Mouse (Mus musculus) layer of hippocampus, postnatal 25 days (tissue): ENCODE measurements around the gene Mrrf. TPM values are rescaled to one million over a fixed set of nuclear protein-coding genes. Genes with fewer than 3 reads are reported as not detected.

Source experiments
- DNase-seq, 2 experiments: peaks; one replicate each; pipeline ENCODE4 v3.0.0; 2022; ENCODE audit warnings: mixed read lengths in 2 of 2, low spot score in 1 of 2; ENCODE audit errors: extremely low spot score in 1 of 2
- total RNA-seq, 2 experiments: library from RNA; stranded (reverse); gene quantifications; 2 replicates each; pipeline ENCODE4 v1.2.3; 2021

The Mrrf gene
- total RNA-seq, 2 experiments from 2014 or later, result 16.7 to 17.0 TPM

GRCm38 (mm10) chr2:36222168-36222848, 86.1 kb downstream of the Mrrf start:
- no peak for DNase-seq

DNA sequence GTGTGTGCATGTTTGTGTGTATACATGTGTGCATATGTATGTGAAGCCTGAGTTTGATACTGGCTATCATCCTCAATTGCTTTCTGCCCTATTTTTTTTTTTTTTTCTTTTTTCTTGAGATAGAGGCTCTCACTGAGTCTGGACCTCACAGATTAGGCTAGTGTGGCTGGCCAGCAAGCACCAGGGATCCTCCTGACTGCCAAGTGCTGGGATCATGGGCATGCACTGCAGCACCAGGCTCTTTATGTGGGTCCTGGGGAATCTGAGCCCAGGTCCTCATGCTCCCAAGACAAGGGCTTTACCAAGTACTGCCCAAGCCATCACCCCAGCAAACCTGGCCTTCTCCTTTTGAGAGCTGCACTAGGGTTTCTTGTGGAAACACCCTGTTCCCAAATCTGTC, 87.2 kb downstream of the Mrrf start:
- DNase-seq, result no peak

GRCm38 (mm10) chr2:36224153-36224552, 88.0 kb downstream of the Mrrf start:
- DNase-seq, result no peak

DNA sequence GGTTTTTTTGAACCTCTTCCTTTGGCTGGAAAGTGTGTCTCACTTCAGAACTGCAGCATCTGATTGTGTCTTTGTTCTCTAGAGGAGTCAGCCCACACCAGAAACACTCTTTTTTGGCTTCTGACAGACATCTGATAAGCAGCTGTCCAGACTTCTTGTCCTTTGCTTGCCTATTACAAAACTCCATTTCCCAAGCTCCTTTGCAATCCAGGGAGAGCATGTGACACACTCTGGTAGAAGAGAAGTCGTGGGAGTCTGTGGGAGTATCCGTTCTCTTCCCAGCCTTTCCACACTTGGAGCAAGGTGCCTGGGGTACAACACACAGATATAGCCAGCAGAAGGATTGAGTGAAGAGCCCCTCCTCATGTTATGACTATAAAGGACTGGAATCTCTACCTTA, 88.4 kb downstream of the Mrrf start:
- DNase-seq, result no peak

DNA sequence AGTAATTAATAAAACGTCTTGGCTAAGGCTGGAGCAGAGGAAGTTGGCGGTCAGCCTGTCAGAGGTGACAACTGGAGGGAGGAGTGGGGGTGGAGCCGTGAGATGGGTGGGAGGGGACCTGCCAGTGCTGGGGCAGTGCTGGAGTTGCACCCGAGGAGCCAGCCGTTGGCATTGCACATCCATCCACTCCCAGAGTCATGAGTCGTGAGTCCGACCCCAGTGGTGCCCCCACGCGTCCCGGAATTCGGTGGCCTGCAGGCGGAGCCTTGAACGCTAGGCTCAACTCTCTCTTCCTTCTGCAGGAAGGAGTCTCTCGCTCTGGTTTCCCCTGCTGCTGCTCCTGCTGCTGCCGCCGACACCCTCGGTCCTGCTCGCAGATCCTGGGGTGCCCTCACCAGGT, 94.2 kb downstream of the Mrrf start, which contains the start of gene Ptgs1:
Gene Ptgs1 (plus strand): TSS at position 61 of the 400 bp plus-strand sequence.
- peak in 1 of 2 experiments; percentile 28 for DNase-seq

- no peak for DNase-seq
Observed at GRCm38 (mm10) chr2:36230967-36231366, 94.8 kb downstream of the Mrrf start.

- no peak for DNase-seq
Observed at GRCm38 (mm10) chr2:36234526-36235368, 98.6 kb downstream of the Mrrf start.

GRCm38 (mm10) chr2:36235917-36236316, 99.7 kb downstream of the Mrrf start:
- no peak for DNase-seq

GRCm38 (mm10) chr2:36236889-36237288, 100.7 kb downstream of the Mrrf start:
- DNase-seq, result no peak

GRCm38 (mm10) chr2:36237557-36237956, 101.4 kb downstream of the Mrrf start:
- DNase-seq, result no peak

- no peak for DNase-seq
Observed at GRCm38 (mm10) chr2:36238467-36238866, 102.3 kb downstream of the Mrrf start.

- DNase-seq, result no peak
Observed at GRCm38 (mm10) chr2:36238951-36239350, 102.8 kb downstream of the Mrrf start.

Other genes starting within 250 kb of the Mrrf start
- gene Ttll11, start 156.5 kb upstream of the Mrrf start, total RNA-seq, result 10 to 100 TPM; 30.5 to 30.7 TPM
- 100 to 1,000 TPM; 184 to 222 TPM for gene Ndufa8, start 87.0 kb upstream of the Mrrf start, total RNA-seq
- gene Morn5, start 86.9 kb upstream of the Mrrf start, total RNA-seq, result 1 to 10 TPM in 1 of 2 experiments, under 1 TPM in 1; 0.66 to 1.5 TPM
- 10 to 100 TPM; 15.7 to 16.8 TPM for gene Lhx6, start 31.0 kb upstream of the Mrrf start, total RNA-seq
- 10 to 100 TPM; 48.1 to 51.6 TPM for gene Rbm18, start 384 bp downstream of the Mrrf start, total RNA-seq
- gene Ptgs1, start 94.0 kb downstream of the Mrrf start, total RNA-seq, result 10 to 100 TPM; 16.3 to 17.0 TPM
- not detected for gene Olfr338, start 237.1 kb downstream of the Mrrf start, total RNA-seq